Mouse (Mus musculus): ENCODE data around the gene Gm10031.
A peak's percentile ranks its signal among the peaks of the same experiment; 100 is the strongest.

The Gm10031 gene

DNA sequence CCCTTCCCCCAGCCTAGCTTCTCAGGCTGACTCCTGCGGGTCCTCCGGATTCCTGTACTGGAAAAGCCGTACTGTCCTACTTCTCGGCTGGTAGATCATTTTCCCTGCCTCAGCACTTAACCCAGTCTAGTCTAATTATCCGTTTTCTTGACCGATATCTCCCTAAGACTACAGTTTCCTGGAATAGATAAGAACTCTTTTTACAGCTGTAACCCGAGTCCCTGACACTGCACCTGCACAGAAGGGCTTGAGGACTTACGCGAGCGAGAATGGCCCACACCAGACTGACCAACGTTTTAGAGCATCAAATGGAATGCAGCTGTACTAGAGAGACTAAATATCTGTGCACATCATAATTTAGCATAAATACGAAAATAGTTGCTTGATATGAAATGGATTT lies 20.2 kb downstream of the Gm10031 start:
- no peak for DNase-seq (ENCODE audit: low spot score in 2 of 2)

GRCm38 (mm10) chr1:156558024-156558930 lies 34.5 kb downstream of the Gm10031 start, which contains the start of gene Abl2:
Gene Abl2, plus strand, starts transcription at chr1:156558786.
- peak; percentile 85 to 89 for DNase-seq (ENCODE audit: low spot score in 2 of 2)

GRCm38 (mm10) chr1:156558950-156559640 lies 35.3 kb downstream of the Gm10031 start:
- peak; percentile 56 to 58 for DNase-seq (ENCODE audit: low spot score in 2 of 2)

GRCm38 (mm10) chr1:156559641-156560020 lies 35.8 kb downstream of the Gm10031 start:
- no peak for DNase-seq (ENCODE audit: low spot score in 2 of 2)

GRCm38 (mm10) chr1:156560500-156560899 lies 36.7 kb downstream of the Gm10031 start:
- DNase-seq (ENCODE audit: low spot score in 2 of 2): no peak

GRCm38 (mm10) chr1:156565328-156565727 lies 41.5 kb downstream of the Gm10031 start:
- no peak for DNase-seq (ENCODE audit: low spot score in 2 of 2)

GRCm38 (mm10) chr1:156566132-156566531 lies 42.3 kb downstream of the Gm10031 start:
- peak in 1 of 2 experiments; percentile 39 for DNase-seq (ENCODE audit: low spot score in 2 of 2)

GRCm38 (mm10) chr1:156569615-156570014 lies 45.8 kb downstream of the Gm10031 start:
- peak in 1 of 2 experiments; percentile 20 for DNase-seq (ENCODE audit: low spot score in 2 of 2)

- DNase-seq (ENCODE audit: low spot score in 2 of 2): no peak
Observed at GRCm38 (mm10) chr1:156572952-156573351, 49.1 kb downstream of the Gm10031 start.

Measured in thymus, postnatal 10 days (tissue).